Mouse (Mus musculus): ENCODE data around the gene Atn1.

- TF ChIP-seq CTCF (conservative IDR thresholded peaks at IDR 0.05; ENCODE audit: insufficient read depth, insufficient read length, low read depth, low read length) (no peak), POLR2A (IDR thresholded peaks at IDR 0.05; ENCODE audit: low read depth, low read length) (no peak)
Observed at GRCm38 (mm10) chr6:124765951-124766350, 9.6 kb upstream of the Atn1 start.
